Mouse (Mus musculus) kidney, postnatal 0 days (tissue): ENCODE results near the gene Klhl22. TPM values are rescaled to one million over a fixed set of nuclear protein-coding genes. Genes with fewer than 3 reads are reported as not detected.

Source experiments
- ATAC-seq: fragments of 200-750 bp; cut with Nextera tagmentation; replicated peaks from 2 replicates; pipeline ENCODE4 v1.8.0; 2017; ENCODE audit warnings: low read depth, moderate number of reproducible peaks, moderate TSS enrichment, moderate library complexity; ENCODE audit not compliant: low FRiP score
- DNase-seq: peaks from one replicate; pipeline ENCODE4 v3.0.0-alpha.2; 2016; ENCODE audit warnings: low spot score
- H3K27ac ChIP-seq: fragments of 300-500 bp; sonication (generic); 2 replicates; pipeline ENCODE4 v1.5.1; 2014; ENCODE audit warnings: mild to moderate bottlenecking
- H3K27me3 ChIP-seq: fragments of 300-500 bp; sonication (generic); 2 replicates; pipeline ENCODE4 v1.6.1; 2014; ENCODE audit warnings: low read length, mixed read lengths; ENCODE audit not compliant: insufficient read depth
- H3K36me3 ChIP-seq: fragments of 300-500 bp; sonication (generic); 2 replicates; pipeline ENCODE4 v1.6.1; 2014; ENCODE audit warnings: low read length, mixed read lengths; ENCODE audit not compliant: insufficient read depth
- H3K4me1 ChIP-seq: fragments of 300-500 bp; sonication (generic); replicated peaks from 2 replicates; pipeline ENCODE4 v1.6.1; 2014; ENCODE audit warnings: antibody characterized with exemption, low read length, mixed read lengths; ENCODE audit not compliant: insufficient read depth
- H3K4me2 ChIP-seq: fragments of 300-500 bp; sonication (generic); 2 replicates; pipeline ENCODE4 v1.6.1; 2014; ENCODE audit warnings: mild to moderate bottlenecking, low read length, moderate library complexity, mixed read lengths
- H3K4me3 ChIP-seq: fragments of 300-500 bp; sonication (generic); replicated peaks from 2 replicates; pipeline ENCODE4 v1.5.1; 2014; ENCODE audit warnings: low read depth, low read length
- H3K9ac ChIP-seq: fragments of 300-500 bp; sonication (generic); 2 replicates; pipeline ENCODE4 v1.6.1; 2014; ENCODE audit warnings: low read depth, low read length
- H3K9me3 ChIP-seq: fragments of 300-500 bp; sonication (generic); replicated peaks from 2 replicates; pipeline ENCODE4 v1.6.1; 2016; ENCODE audit warnings: low read length, inconsistent platforms, mixed read lengths
- CTCF ChIP-seq: IDR thresholded peaks from 2 replicates; pipeline ENCODE4 v1.5.1; 2016; ENCODE audit warnings: antibody characterized with exemption, low read depth, mild to moderate bottlenecking, moderate library complexity
- WGBS: fragments of 180-500 bp; shearing (Covaris S2); extraction: QIAGEN DNeasy Blood & Tissue Kit; methylation state at CpG from one replicate; pipeline ENCODE4 v1.1.7; 2014; 5-methylcytosine and 5-hydroxymethylcytosine counted together
- polyA plus RNA-seq: library from polyadenylated mRNA; unstranded; fragments of >200 nt; fragmentation: Nextera tagmentation; extraction: Ambion mirVana; gene quantifications from 2 replicates; pipeline ENCODE4 v1.2.1, GENCODE M21; 2015

The Klhl22 gene
- polyA plus RNA-seq, 1 experiment from 2014 or later, result 39.3 TPM

DNA sequence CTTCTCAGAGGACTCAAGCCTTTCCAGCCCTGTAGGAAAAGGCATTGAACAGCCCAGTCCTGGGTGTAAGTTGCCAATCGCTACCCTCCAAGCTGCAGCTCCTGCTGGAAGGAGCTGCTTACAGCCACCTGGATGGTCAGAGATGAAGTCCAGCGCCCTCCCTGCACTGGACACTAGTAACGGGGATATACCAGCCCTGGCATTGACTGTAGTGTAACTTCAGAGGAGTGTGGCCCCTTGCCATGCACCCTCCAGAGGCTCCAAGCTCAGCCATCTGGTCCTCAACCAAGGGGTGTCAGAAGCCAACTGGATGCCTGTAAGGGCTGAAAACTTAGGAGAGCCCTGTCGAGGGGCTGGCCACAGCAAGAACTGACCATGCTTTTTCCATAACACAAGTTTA lies 80.6 kb downstream of the Klhl22 start:
- no peak for TF ChIP-seq CTCF
- no peaks in the 10 kb centered on the region for H3K9me3 ChIP-seq
- DNase-seq (no peak), ATAC-seq (no peak)
- 76% methylated on average over 4 of the region's 4 CpGs for WGBS
- H3K9ac ChIP-seq, result no peak overlapping the region
- H3K4me1 ChIP-seq, result no peaks in the 10 kb centered on the region
- no peak overlapping the region for H3K27ac ChIP-seq
- no peak overlapping the region for H3K4me3 ChIP-seq
- H3K4me2 ChIP-seq, result no peak overlapping the region
- H3K36me3 ChIP-seq, result peaks cover 41% of the 10 kb centered on the region
- H3K27me3 ChIP-seq, result peaks cover 7% of the 10 kb centered on the region; the same call in 1 of the 2 replicates

DNA sequence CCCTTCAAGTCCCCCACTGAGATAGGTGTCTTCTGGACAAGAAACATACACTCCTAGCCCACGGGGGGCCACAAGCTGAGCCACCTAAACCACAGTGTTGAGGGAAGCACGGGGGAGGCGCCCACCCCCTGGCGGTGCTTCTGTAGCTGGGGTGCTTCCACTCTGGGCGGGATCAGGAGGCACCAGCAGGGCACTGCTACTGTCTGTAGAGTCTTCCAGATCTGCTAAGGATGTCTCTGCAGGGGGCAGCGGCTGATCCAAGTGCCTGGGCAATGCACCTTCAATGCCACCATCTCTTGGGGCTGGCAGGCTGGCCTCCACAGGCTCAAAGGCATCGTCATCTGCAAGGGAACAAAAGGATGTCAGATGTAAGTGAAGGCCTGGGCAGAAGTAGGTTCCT lies 83.0 kb downstream of the Klhl22 start:
- no peak overlapping the region for H3K4me2 ChIP-seq
- no peaks in the 10 kb centered on the region for H3K9me3 ChIP-seq
- peaks cover 65% of the 10 kb centered on the region for H3K36me3 ChIP-seq
- H3K4me1 ChIP-seq, result no peaks in the 10 kb centered on the region
- DNase-seq (no peak), ATAC-seq (no peak)
- H3K27me3 ChIP-seq, result no peaks in the 10 kb centered on the region
- H3K9ac ChIP-seq, result no peak overlapping the region
- no peak for TF ChIP-seq CTCF
- WGBS, result 91% methylated on average over 7 of the region's 7 CpGs
- no peak overlapping the region for H3K27ac ChIP-seq
- no peak overlapping the region for H3K4me3 ChIP-seq

Other genes with a start within 250 kb of the Klhl22 start
- 58.6 and 62.8 TPM in 2 replicates for gene Thap7, start 228.5 kb upstream of the Klhl22 start, polyA plus RNA-seq
- 0.20 and 0.26 TPM in 2 replicates for gene Lrrc74b, start 198.4 kb upstream of the Klhl22 start, polyA plus RNA-seq
- gene P2rx6, start 197.7 kb upstream of the Klhl22 start, polyA plus RNA-seq, result 0.62 and 0.74 TPM in 2 replicates
- 14.3 and 15.5 TPM in 2 replicates for gene Slc7a4, start 176.4 kb upstream of the Klhl22 start, polyA plus RNA-seq
- gene Smpd4, start 140.3 kb upstream of the Klhl22 start, polyA plus RNA-seq, result 21.2 and 22.3 TPM in 2 replicates
- gene Ccdc74a, start 113.1 kb upstream of the Klhl22 start, polyA plus RNA-seq, result 8.1 and 8.6 TPM in 2 replicates
- gene Med15, start 26.7 kb upstream of the Klhl22 start, polyA plus RNA-seq, result 29.4 TPM in 2 replicates
- 12.2 and 18.7 TPM in 2 replicates for gene Scarf2, start 37.7 kb downstream of the Klhl22 start, polyA plus RNA-seq
- gene B830017H08Rik, start 73.5 kb downstream of the Klhl22 start, polyA plus RNA-seq, result 1.7 and 2.2 TPM in 2 replicates
- 131 and 147 TPM in 2 replicates for gene Car15, start 78.7 kb downstream of the Klhl22 start, polyA plus RNA-seq
- 2.8 and 3.4 TPM in 2 replicates for gene Gm20518, start 132.1 kb downstream of the Klhl22 start, polyA plus RNA-seq
- 0.05 TPM in 1 of 2 replicates, not detected in the other for gene Tssk1, start 134.6 kb downstream of the Klhl22 start, polyA plus RNA-seq
- gene Dgcr2, start 138.9 kb downstream of the Klhl22 start, polyA plus RNA-seq, result 57.8 and 65.4 TPM in 2 replicates
- gene Tssk2, start 139.0 kb downstream of the Klhl22 start, polyA plus RNA-seq, result not detected in 2 replicates
- 27.6 and 28.1 TPM in 2 replicates for gene Ess2, start 151.7 kb downstream of the Klhl22 start, polyA plus RNA-seq
- gene Gsc2, start 155.4 kb downstream of the Klhl22 start, polyA plus RNA-seq, result 0.09 TPM in 1 of 2 replicates, not detected in the other
- gene Slc25a1, start 168.6 kb downstream of the Klhl22 start, polyA plus RNA-seq, result 116 and 123 TPM in 2 replicates
- not detected in 2 replicates for gene Vpreb2, start 220.8 kb downstream of the Klhl22 start, polyA plus RNA-seq